Mouse (Mus musculus) liver, embryonic 11.5 days (tissue): Measurements from ENCODE around the gene Tdgf1. TPM values are rescaled to one million over a fixed set of nuclear protein-coding genes. Genes with fewer than 3 reads are reported as not detected.

Experiments used
- microRNA-seq: library from miRNA; unstranded; fragments of <30 nt; microRNA quantifications from one replicate; pipeline ENCODE4, GENCODE M21; 2017; ENCODE audit warnings: borderline number of aligned reads
- polyA plus RNA-seq: library from polyadenylated mRNA; unstranded; fragments of >200 nt; fragmentation: Nextera tagmentation; extraction: Ambion mirVana; gene quantifications from 2 replicates; pipeline ENCODE4 v1.2.1, GENCODE M21; 2014

Tdgf1 gene
- polyA plus RNA-seq, 1 experiment from 2014 or later, result not detected

Small RNA genes within 50 kb of the gene (microRNA-seq; reads per million reads assigned to microRNA genes)
- gene Gm24269, result not detected

Other genes starting within 250 kb of the Tdgf1 start
- 2.1 and 6.8 TPM in 2 replicates for gene Myl3, start 204.3 kb downstream of the Tdgf1 start, polyA plus RNA-seq
- 11.0 and 11.7 TPM in 2 replicates for gene Pth1r, start 199.0 kb downstream of the Tdgf1 start, polyA plus RNA-seq
- gene Prss42, start 148.0 kb downstream of the Tdgf1 start, polyA plus RNA-seq, result not detected in 2 replicates
- not detected in 2 replicates for gene Prss44, start 132.2 kb downstream of the Tdgf1 start, polyA plus RNA-seq
- gene Prss43, start 119.5 kb downstream of the Tdgf1 start, polyA plus RNA-seq, result not detected in 2 replicates
- not detected in 2 replicates for gene Prss45, start 111.6 kb downstream of the Tdgf1 start, polyA plus RNA-seq
- gene Prss46, start 101.7 kb downstream of the Tdgf1 start, polyA plus RNA-seq, result not detected in 2 replicates
- 43.0 and 51.7 TPM in 2 replicates for gene Prss50, start 88.2 kb downstream of the Tdgf1 start, polyA plus RNA-seq
- 2.5 and 3.6 TPM in 2 replicates for gene Als2cl, start 66.3 kb downstream of the Tdgf1 start, polyA plus RNA-seq
- 0.96 and 1.5 TPM in 2 replicates for gene Tmie, start 66.0 kb downstream of the Tdgf1 start, polyA plus RNA-seq
- not detected in 2 replicates for gene Fam240a, start 29.3 kb downstream of the Tdgf1 start, polyA plus RNA-seq
- 0.14 and 0.60 TPM in 2 replicates for gene Lrrc2, start 5.4 kb upstream of the Tdgf1 start, polyA plus RNA-seq
- 11.1 and 12.5 TPM in 2 replicates for gene Rtp3, start 44.4 kb upstream of the Tdgf1 start, polyA plus RNA-seq
- gene Ltf, start 73.1 kb upstream of the Tdgf1 start, polyA plus RNA-seq, result 7.2 and 8.8 TPM in 2 replicates
- 4.7 and 5.2 TPM in 2 replicates for gene Ccrl2, start 111.4 kb upstream of the Tdgf1 start, polyA plus RNA-seq
- gene Lrrfip2, start 171.4 kb upstream of the Tdgf1 start, polyA plus RNA-seq, result 40.0 and 40.3 TPM in 2 replicates